Mouse (Mus musculus): ENCODE measurements around the gene Meaf6. TPM values are rescaled to one million over a fixed set of nuclear protein-coding genes. Genes with fewer than 3 reads are reported as not detected.

Gene Meaf6
- polyA plus RNA-seq, 1 experiment from 2014 or later, result 48.7 TPM

GRCm38 (mm10) chr4:125126761-125127160, 41.8 kb downstream of the Meaf6 start:
- Histone ChIP-seq H3K4me3 (peak overlapping the region; percentile 93), H3K27me3 (replicated peaks) (no peaks in the 10 kb centered on the region), H3K4me1 (replicated peaks) (peaks cover 58% of the 10 kb centered on the region), H3K9me3 (replicated peaks) (no peaks in the 10 kb centered on the region), H3K4me2 (peak overlapping the region; percentile 97), H3K36me3 (0 out of 2 replicates have a peak, but pooled peaks cover under 1% of the 10 kb centered on the region), H3K27ac (ENCODE audit: poor library complexity, severe bottlenecking) (no peak overlapping the region), H3K9ac (no peak overlapping the region)
- no peak for ATAC-seq (ENCODE audit: insufficient number of reproducible peaks, low FRiP score)
- WGBS, result 72% methylated on average over 7 of the region's 7 CpGs

GRCm38 (mm10) chr4:125127305-125128084, 42.6 kb downstream of the Meaf6 start, which contains the start of gene Zc3h12a:
Zc3h12a (minus strand) TSS chr4:125127840.
- H3K36me3 ChIP-seq, result no peaks in the 10 kb centered on the region
- H3K4me2 ChIP-seq, result peak within 1 kb of the TSS; percentile 97
- peak within 1 kb of the TSS; percentile 93 for H3K4me3 ChIP-seq
- H3K9ac ChIP-seq, result peak within 1 kb of the TSS; percentile 77
- 1% methylated on average over 62 of the region's 62 CpGs for WGBS
- no peaks in the 10 kb centered on the region for H3K27me3 ChIP-seq (replicated peaks)
- H3K27ac ChIP-seq (ENCODE audit: poor library complexity, severe bottlenecking), result peak within 1 kb of the TSS; percentile 59
- H3K4me1 ChIP-seq (replicated peaks), result peaks cover 52% of the 10 kb centered on the region
- peak; percentile 93 for ATAC-seq (ENCODE audit: insufficient number of reproducible peaks, low FRiP score)
- no peaks in the 10 kb centered on the region for H3K9me3 ChIP-seq (replicated peaks)

GRCm38 (mm10) chr4:125131493-125131892, 46.6 kb downstream of the Meaf6 start:
- Histone ChIP-seq H3K4me1 (replicated peaks) (peaks cover 21% of the 10 kb centered on the region), H3K9me3 (replicated peaks) (no peaks in the 10 kb centered on the region), H3K27me3 (replicated peaks) (no peaks in the 10 kb centered on the region), H3K4me3 (no peak overlapping the region), H3K27ac (ENCODE audit: poor library complexity, severe bottlenecking) (no peak overlapping the region), H3K36me3 (no peaks in the 10 kb centered on the region), H3K4me2 (no peak overlapping the region), H3K9ac (no peak overlapping the region)
- no peak for ATAC-seq (ENCODE audit: insufficient number of reproducible peaks, low FRiP score)
- WGBS, result 45% methylated on average over 4 of the region's 4 CpGs

GRCm38 (mm10) chr4:125132394-125132793, 47.5 kb downstream of the Meaf6 start:
- Histone ChIP-seq H3K36me3 (no peaks in the 10 kb centered on the region), H3K27ac (ENCODE audit: poor library complexity, severe bottlenecking) (no peak overlapping the region), H3K27me3 (replicated peaks) (no peaks in the 10 kb centered on the region), H3K4me2 (no peak overlapping the region), H3K9ac (no peak overlapping the region), H3K9me3 (replicated peaks) (no peaks in the 10 kb centered on the region), H3K4me3 (no peak overlapping the region), H3K4me1 (replicated peaks) (peaks cover 12% of the 10 kb centered on the region)
- ATAC-seq (ENCODE audit: insufficient number of reproducible peaks, low FRiP score), result no peak
- WGBS, result 26% methylated on average over 5 of the region's 5 CpGs

GRCm38 (mm10) chr4:125134192-125134591, 49.3 kb downstream of the Meaf6 start:
- WGBS, result 70% methylated on average over 4 of the region's 4 CpGs
- Histone ChIP-seq H3K27ac (ENCODE audit: poor library complexity, severe bottlenecking) (no peak overlapping the region), H3K9me3 (replicated peaks) (no peaks in the 10 kb centered on the region), H3K4me3 (no peak overlapping the region), H3K36me3 (no peaks in the 10 kb centered on the region), H3K4me1 (replicated peaks) (peaks cover 6% of the 10 kb centered on the region; the same call in 1 of the 2 replicates), H3K27me3 (replicated peaks) (no peaks in the 10 kb centered on the region), H3K9ac (no peak overlapping the region), H3K4me2 (no peak overlapping the region)
- ATAC-seq (ENCODE audit: insufficient number of reproducible peaks, low FRiP score), result 0 out of 2 replicates have a peak, but pooled peaks have one; percentile 42

- ATAC-seq (ENCODE audit: insufficient number of reproducible peaks, low FRiP score), result no peak
- H3K4me3 ChIP-seq, result no peak overlapping the region
- no peak overlapping the region for H3K4me2 ChIP-seq
- H3K4me1 ChIP-seq (replicated peaks), result peaks cover 6% of the 10 kb centered on the region; the same call in 1 of the 2 replicates
- no peak overlapping the region for H3K27ac ChIP-seq (ENCODE audit: poor library complexity, severe bottlenecking)
- no peaks in the 10 kb centered on the region for H3K9me3 ChIP-seq (replicated peaks)
- H3K9ac ChIP-seq, result no peak overlapping the region
- H3K27me3 ChIP-seq (replicated peaks), result no peaks in the 10 kb centered on the region
- no peaks in the 10 kb centered on the region for H3K36me3 ChIP-seq
- WGBS, result 79% methylated on average over 5 of the region's 5 CpGs
These were observed 49.7 kb downstream of the Meaf6 start for GRCm38 (mm10) chr4:125134631-125135030.

GRCm38 (mm10) chr4:125135076-125135855, 50.3 kb downstream of the Meaf6 start:
- Histone ChIP-seq H3K9me3 (replicated peaks) (no peaks in the 10 kb centered on the region), H3K4me1 (replicated peaks) (peaks cover 6% of the 10 kb centered on the region; the same call in 1 of the 2 replicates), H3K27me3 (replicated peaks) (no peaks in the 10 kb centered on the region), H3K4me2 (no peak overlapping the region), H3K4me3 (no peak overlapping the region), H3K27ac (ENCODE audit: poor library complexity, severe bottlenecking) (no peak overlapping the region), H3K36me3 (no peaks in the 10 kb centered on the region), H3K9ac (no peak overlapping the region)
- no peak for ATAC-seq (ENCODE audit: insufficient number of reproducible peaks, low FRiP score)
- WGBS, result 74% methylated on average over 10 of the region's 10 CpGs

- peaks cover 5% of the 10 kb centered on the region; the same call in 1 of the 2 replicates for H3K4me1 ChIP-seq (replicated peaks)
- no peak overlapping the region for H3K4me3 ChIP-seq
- H3K27me3 ChIP-seq (replicated peaks), result no peaks in the 10 kb centered on the region
- 65% methylated on average over 12 of the region's 12 CpGs for WGBS
- no peaks in the 10 kb centered on the region for H3K36me3 ChIP-seq
- H3K9ac ChIP-seq, result no peak overlapping the region
- no peak for ATAC-seq (ENCODE audit: insufficient number of reproducible peaks, low FRiP score)
- H3K4me2 ChIP-seq, result no peak overlapping the region
- no peaks in the 10 kb centered on the region for H3K9me3 ChIP-seq (replicated peaks)
- no peak overlapping the region for H3K27ac ChIP-seq (ENCODE audit: poor library complexity, severe bottlenecking)
These were observed 51.5 kb downstream of the Meaf6 start for GRCm38 (mm10) chr4:125136303-125136888.

- H3K9me3 ChIP-seq (replicated peaks), result no peaks in the 10 kb centered on the region
- H3K4me3 ChIP-seq, result no peak overlapping the region
- H3K9ac ChIP-seq, result no peak overlapping the region
- no peaks in the 10 kb centered on the region for H3K4me1 ChIP-seq (replicated peaks)
- no peak overlapping the region for H3K4me2 ChIP-seq
- no peaks in the 10 kb centered on the region for H3K36me3 ChIP-seq
- no peak for ATAC-seq (ENCODE audit: insufficient number of reproducible peaks, low FRiP score)
- 69% methylated on average over 7 of the region's 7 CpGs for WGBS
- peaks cover 8% of the 10 kb centered on the region for H3K27me3 ChIP-seq (replicated peaks)
- no peak overlapping the region for H3K27ac ChIP-seq (ENCODE audit: poor library complexity, severe bottlenecking)
These were observed 53.4 kb downstream of the Meaf6 start for GRCm38 (mm10) chr4:125138321-125138720.

GRCm38 (mm10) chr4:125144211-125144610, 59.3 kb downstream of the Meaf6 start:
- Histone ChIP-seq H3K36me3 (no peaks in the 10 kb centered on the region), H3K27ac (ENCODE audit: poor library complexity, severe bottlenecking) (no peak overlapping the region), H3K27me3 (replicated peaks) (peaks cover 51% of the 10 kb centered on the region), H3K4me3 (no peak overlapping the region), H3K9me3 (replicated peaks) (peaks cover 3% of the 10 kb centered on the region; the same call in 1 of the 2 replicates), H3K4me2 (no peak overlapping the region), H3K9ac (no peak overlapping the region), H3K4me1 (replicated peaks) (no peaks in the 10 kb centered on the region)
- WGBS, result 60% methylated on average over 5 of the region's 5 CpGs
- ATAC-seq (ENCODE audit: insufficient number of reproducible peaks, low FRiP score), result no peak

GRCm38 (mm10) chr4:125144627-125145026, 59.7 kb downstream of the Meaf6 start:
- Histone ChIP-seq H3K4me2 (no peak overlapping the region), H3K4me3 (no peak overlapping the region), H3K27me3 (replicated peaks) (peaks cover 51% of the 10 kb centered on the region), H3K4me1 (replicated peaks) (no peaks in the 10 kb centered on the region), H3K36me3 (no peaks in the 10 kb centered on the region), H3K9me3 (replicated peaks) (peaks cover 3% of the 10 kb centered on the region; the same call in 1 of the 2 replicates), H3K9ac (no peak overlapping the region), H3K27ac (ENCODE audit: poor library complexity, severe bottlenecking) (no peak overlapping the region)
- ATAC-seq (ENCODE audit: insufficient number of reproducible peaks, low FRiP score), result no peak
- WGBS, result 46% methylated on average over 7 of the region's 7 CpGs
